Mouse (Mus musculus) ovary, postnatal 14 days (tissue): ENCODE measurements at regions not wholly inside any gene's neighbourhood (a gene's known extent, or its start where the extent isn't known, plus 50 kb on each side); places are given as distances from the start of the nearest gene placed in this dataset.

Source experiments
- DNase-seq: peaks from one replicate; pipeline ENCODE4 v3.0.0; 2022; ENCODE audit warnings: low spot score

DNA sequence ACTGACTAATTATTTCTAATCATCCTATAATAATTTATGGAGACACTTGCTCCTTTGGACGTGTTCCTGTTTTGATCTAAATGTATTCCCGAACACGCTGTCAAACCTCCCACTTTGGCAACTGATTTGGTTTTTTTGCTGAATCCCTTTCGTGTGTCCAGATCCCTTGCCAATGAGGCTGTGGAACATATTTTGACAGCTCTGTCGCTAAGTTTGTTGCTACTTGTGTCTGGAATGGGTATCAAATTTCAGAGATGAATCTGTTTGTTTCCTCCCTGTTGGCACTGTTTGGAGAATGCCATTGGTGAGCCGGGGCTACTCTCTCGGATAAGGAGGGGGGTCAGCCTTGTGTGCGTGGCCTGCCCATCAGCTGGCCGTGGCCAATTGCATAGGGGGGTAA is 277.2 kb upstream of the Tshz3 start:
- DNase-seq, result no peak

DNA sequence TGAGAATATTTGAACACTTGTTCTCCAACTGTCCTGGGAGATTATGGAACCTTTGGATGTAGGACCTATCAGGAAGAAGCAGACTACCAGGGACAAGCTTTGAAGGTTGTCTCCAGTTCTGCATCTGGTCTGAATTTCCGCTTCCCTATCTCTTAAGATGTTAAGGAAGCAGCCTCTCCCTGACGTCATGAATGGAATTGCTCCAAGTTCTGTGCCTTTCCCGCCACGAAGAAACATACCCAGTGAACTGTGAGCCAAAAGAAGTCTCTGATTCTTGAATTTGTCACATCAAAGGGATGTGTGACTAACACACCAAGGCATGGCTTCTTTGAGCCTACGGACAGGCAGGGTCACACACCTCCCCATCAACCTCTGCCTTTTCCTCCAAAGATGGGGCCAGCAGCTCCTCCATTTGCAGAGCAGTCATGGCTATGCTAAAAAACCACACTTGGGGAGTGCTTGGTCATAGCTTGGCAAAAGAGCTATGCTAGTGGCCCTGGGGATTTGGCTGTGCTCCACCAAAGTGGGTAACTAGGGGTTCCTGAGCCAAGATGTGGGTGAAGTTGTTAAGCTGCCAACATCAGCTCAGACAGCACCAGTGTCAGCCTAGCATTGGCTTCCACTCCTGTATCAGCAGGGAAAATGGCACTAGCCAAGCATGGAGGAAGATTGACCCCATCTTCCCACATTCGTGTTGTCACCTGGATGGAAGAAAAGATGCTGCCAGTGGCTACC is 248.6 kb upstream of the Tshz3 start:
- DNase-seq, result no peak

DNA sequence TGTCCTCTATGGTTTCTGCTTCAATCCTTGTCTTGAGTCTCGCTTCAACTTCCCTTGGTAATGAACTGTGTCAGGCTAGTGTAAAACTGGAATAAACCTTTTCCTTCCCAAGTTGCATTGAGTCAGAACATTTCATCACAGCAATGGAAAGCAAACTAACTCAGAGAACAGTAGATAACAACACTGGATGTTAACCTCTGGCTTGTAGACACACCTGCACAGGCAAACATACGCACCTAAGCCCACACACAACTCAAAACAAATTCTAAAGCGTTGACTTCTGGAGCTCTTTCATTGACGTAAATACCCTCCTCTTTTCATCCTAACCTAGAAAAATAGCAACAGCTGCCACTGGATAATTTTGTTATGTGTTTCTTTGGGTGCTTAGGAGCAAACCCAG is 244.1 kb upstream of the Tshz3 start:
- DNase-seq, result no peak

DNA sequence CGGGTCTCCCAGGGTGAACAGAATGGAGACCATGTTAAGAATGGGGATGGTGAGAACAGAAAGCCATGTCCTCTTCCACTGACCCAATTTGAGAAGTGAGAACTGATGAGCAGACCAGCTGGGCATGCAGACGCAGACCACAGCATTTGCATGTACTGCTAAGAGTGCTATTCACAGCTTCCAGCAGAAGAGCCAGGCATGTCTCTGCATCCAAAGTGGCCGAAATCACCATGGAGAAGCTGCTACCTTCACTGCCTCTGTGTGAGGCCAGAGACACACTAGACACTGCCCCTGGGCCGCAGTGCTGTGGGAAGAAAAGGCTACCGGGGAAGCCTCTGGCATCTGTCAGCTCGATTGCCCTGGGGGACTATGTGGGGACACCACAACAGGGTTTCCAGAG is 241.8 kb upstream of the Tshz3 start:
- DNase-seq, result no peak

DNA sequence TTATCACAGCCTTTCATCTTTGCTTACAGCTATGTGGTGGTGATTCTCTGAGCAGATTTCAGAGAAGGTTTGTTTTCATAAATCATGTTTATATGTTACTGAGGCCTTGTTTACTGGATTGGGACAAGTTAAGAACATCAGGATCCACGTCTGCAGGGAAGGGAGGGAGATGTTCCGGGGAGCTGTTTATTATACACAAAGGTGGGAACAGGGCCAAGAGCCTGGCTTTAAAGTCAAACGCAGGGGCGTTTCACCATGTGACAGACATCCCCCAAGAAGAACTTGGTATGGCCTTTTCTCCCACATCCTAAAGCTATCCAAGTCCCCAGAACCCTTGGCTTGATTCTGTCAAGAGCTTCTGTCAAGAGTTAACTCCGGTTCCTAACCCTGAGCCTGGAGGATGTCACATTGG is 235.5 kb upstream of the Tshz3 start:
- DNase-seq, result peak; percentile 13

DNA sequence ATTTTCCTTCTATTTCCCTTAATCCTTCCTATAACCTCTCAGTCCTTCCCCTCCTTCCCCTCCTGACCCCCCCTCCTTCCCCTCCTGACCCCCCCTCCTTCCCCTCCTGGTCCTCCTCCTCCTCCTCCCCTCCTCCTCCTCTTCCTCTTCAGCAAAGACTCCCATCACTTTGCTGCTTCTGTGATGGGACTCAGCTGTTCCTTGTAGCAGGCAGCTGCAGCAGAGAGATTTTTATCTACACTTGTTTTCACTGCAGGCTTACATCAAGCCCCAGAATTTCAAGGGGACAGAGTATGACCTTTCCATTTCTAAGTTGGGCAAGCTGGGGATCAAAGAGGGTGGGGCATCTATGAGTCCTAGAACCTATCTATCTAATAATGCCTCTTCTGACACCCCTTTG is 228.5 kb upstream of the Tshz3 start:
- DNase-seq, result no peak

DNA sequence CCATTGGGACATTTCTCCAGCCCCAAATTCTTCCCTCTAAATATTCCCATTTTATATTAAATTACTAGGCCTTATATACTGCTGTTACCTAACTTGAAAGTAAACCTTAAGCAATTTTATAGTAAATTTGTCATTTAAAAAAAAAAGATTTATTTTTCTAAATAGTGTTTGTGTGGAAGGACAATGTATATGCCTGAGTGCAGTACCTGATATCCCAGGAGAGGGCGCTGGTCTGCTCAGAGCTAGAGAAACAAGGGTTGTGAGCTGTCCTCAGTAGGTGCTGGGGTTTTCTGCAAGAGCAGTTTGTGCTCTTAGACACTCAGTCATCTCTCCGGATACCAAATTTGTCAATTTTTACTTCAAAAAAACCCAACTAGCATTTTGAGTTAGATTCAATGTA is 224.4 kb upstream of the Tshz3 start:
- no peak for DNase-seq

DNA sequence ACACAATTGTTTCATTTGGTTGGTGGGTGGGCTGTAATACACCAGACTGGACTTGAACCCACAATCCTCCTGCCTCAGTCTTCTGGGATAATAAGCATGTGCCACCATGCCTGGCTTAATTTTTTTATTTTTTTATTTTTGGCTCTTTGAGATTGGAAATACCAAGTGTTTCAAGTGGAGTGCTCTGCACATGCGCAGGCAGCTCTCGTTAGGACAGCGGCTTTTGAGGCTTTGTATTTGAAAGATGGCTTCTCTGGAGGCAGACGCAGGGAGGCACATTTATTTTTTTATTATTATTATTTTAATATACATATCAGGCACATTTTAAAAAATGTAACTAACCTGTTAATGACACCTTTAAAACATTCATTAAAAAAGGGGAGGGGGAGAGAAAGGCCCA is 221.5 kb upstream of the Tshz3 start:
- no peak for DNase-seq

DNA sequence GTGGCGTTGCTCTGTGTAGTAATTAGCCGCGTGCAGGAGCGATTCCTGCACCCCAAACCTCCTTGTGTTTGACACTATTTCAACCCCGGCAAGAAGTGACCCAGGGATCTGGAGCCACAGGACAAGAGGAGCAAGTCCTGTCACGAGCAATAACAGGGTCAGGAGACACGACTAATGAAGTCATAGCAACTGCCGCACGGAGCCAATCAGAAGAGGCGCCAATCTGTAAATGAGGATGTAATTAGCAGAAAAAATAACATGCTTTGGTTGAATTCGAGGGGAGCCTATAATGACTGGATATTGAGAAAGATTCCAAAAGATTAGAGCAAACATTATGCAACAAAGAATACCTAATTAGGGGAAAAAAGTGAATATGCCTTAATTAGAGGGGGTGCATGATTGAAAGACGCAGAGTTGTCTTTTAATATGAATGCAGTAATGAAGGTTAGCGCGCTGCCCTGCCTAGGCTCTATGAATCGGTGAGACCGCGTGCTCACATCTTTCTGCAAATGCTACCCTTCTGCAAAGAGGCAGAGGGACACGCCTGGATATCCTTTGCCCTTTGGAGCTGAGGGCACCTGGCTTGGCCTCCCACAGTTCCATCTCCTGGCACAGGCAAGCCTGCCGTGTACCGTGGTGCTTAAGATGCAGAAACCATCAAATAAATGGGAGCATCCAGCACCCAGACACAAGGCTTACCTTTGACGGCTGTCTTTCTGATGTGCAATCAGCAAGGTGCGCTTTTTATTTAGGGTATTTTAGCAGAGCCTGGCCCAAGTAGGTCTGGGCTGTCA is 220.9 kb upstream of the Tshz3 start:
- no peak for DNase-seq

DNA sequence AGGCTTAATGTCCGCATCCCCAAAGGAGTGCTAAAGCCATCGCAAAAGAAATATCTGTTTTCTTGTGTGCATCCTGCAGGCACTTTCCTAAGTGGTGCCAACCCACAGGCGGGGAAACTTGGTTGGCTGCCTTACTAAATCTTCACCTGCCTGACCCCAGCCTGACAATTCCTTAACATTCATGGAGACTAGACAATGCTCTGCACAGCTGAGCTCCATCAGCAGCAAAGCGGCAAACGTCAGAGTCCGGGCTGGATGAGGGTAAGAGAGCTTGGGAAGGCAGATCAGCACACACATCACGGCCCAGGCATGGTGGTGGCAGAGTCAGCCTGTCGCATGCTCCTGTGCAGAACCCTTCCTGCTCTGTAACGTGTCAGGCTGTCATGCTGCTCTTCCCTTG is 209.8 kb upstream of the Tshz3 start:
- DNase-seq, result no peak

DNA sequence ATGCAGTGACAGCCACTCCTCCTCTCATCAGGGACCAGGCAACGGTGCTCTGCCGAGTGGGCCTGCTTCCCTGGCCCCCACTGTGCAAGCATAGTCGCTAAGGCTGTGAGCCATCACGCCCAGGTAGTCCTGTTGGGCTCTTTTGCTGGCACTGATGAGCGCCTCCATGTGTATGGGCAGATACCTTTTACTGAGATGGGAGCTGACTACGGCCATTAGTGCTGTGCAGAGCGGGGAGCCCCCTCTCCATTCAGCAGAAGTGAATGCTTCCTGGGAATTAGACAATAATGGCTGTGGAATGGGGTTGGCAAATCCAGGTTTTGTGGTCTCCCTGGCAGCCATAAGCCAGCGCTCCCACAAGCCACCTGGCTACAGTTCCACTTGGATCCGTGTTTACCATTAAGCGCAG is 206.7 kb upstream of the Tshz3 start:
- DNase-seq, result no peak

DNA sequence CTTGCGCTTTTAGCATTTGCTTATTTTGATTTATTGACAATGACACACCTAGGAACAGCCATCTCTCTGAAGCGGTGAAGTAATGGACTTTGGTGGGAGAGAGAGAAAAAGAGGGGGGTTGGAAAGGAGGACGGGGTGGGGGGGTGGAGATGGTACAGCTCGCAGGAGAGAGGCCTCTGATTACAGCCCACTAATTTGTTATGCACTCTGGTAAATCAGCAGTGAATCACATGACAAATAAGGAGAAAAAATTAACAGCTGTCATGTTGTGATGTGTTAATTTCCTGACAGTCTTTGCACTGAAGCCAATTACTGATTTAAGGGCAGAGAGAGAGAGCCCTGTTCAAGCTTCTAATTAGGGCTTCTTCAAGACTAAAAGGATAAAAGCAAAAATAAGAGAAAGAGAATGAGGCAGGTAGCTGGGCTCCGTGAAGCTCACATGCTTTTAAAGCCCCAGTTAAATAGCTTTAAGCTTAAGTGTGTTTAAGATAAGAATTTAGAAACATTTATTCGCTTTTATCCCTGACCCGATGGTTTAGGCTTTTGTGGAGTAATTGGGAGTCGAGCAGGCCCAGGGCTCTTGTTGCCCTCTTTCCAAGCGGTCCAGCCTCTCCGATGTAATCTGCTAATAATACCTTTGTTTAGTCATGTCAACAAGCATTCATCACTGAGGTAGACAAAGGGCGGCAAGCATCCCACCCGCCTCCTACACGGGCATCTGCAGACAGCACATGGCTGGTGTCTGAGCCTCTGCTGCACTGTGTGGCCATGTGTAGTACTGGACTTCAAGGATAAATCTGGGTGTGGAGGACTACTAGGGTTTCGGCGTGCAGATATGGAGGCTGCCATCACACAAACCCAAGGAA is 193.7 kb upstream of the Tshz3 start:
- DNase-seq, result no peak

DNA sequence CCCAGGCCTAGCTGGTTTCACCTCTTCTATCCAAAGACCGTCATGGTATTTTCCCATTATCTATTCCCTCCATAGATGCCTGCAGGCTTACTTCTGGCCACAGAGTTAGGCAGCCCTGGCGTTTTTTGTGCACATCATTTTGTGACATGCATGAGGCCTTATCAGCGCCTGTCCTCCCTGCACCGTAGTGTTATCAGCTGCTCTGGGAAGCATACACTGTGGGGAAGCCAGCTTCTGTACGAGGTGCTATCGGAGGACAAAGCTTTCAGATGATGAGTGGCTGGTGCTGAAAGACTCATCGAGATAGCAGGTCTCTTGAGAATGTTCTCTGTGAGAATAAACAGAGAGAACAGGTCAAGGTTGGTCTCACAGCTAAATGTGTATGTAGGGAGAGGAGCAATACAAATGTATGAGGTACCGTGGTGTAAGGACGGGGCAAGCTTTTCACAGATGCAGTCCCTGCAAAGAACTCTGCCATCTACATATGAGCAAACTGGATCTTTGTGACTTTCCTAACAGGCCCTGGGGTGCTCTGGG is 190.0 kb upstream of the Tshz3 start:
- no peak for DNase-seq

DNA sequence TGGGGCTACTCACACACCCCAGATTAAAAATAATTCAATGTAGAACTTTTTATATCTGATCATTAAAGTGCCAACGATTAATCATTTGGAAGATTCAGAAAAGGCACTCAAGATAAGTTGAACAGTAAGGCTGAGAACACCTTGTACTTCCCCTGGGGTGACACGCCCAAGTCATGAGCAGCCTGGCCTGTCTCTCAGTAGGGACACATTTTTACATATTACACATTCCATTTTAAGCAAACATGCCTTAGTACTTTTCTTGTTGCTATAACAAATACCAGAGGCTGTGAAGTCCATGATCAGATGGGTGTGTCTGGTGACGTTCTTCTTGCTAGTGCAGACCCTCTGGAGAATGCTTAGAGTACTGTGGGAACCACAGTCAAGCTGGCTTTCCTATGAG is 184.2 kb upstream of the Tshz3 start:
- DNase-seq, result no peak

DNA sequence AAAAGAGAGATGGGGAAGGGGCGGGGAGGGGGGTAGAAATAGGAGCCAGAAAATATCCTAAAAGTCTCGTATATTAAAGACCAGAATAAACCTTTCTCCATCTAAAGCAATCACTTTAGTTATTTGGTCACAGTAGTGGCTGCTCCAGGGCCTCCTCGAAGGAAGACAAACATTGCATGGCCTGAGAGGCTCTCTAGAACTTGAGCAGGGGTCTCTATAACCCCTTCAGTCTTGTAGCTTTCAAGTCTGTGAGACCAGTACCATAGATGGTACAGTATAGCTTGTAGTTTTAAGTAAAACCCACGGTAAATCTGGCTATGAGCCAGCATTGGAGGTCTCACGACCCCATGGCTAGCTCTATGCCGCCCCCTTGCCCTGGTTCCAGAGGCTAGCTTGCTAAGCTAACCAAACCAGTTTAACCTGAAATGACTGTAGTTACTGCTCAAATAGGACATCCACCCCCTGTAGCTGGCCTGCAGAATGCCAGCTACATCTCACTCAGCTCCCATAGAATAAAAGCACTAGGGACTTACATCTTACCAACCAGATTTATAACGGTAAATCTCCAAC is 181.7 kb upstream of the Tshz3 start:
- no peak for DNase-seq

DNA sequence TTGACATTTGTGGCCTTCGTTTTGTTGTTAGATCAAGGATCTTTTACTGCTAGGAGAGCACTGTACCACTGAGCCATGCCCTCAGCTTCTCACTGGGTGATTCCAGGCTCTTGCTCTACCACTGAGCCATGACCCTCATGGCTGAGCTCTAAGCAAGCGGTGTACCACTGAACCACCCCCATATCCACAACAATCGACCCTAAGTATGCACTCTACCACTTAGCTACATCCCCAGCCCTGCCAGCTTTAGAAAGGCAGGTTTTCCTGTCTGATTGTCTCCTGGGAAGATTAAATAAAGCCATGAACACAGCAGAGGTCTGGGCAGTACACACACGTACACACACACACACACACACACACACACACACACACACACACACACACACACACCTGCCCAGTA is 178.9 kb upstream of the Tshz3 start:
- DNase-seq, result no peak

DNA sequence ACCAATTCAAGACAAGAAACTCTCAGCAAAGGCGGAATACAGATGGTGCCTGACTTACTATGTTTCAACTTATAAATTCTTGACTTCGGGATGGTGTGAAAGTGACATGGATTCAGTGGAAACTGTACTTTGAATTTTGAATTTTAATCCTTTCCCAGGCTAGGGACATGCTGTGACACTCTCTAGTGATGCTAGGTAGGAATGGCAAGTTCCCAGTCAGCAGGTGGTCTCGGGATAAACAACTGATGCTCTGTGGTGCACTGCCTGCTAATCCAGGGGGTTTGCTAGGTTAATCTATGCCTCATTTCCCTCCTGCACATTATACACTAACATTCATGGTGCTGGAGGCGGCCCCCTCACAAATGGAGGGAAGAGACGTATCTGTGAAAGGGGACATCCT is 175.0 kb upstream of the Tshz3 start:
- no peak for DNase-seq

DNA sequence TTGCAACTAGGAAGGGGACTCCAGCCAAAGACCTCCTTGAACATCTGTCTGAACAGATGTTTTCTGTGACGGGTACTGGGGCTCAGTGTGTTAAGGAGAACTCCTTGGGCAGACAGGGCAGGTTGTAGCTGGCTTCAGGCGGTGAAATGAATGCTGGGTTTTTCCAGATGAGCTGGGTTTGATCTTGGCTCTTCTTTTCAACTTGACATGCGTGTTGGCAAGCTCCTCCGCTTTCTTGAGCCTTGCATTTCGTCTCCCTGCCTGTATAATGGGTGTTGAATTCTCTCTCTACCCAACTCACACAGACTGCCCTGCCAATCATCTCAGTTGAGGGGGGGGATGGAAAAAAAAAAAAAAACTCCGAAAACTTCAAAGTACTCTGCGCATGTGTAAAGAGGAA is 171.8 kb upstream of the Tshz3 start:
- DNase-seq, result no peak

DNA sequence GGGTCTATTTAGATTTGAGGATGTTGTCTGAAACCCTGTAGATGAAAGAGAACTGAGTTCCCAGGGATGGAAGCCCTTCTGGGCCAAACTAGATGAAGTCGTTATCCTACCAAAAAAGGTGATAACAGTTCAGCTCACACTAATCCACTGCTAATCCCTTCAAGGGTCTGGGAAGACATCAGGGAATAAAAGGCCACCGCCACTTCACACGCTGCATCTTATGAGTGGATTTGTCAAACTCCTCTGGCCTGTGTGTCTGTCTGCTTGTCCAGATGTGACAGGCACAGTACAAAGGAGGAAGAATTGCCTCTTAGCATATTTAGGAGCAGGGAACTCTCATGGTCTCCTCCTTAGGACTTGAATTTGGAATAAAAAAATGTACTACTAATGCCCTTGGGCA is 171.2 kb upstream of the Tshz3 start:
- no peak for DNase-seq

DNA sequence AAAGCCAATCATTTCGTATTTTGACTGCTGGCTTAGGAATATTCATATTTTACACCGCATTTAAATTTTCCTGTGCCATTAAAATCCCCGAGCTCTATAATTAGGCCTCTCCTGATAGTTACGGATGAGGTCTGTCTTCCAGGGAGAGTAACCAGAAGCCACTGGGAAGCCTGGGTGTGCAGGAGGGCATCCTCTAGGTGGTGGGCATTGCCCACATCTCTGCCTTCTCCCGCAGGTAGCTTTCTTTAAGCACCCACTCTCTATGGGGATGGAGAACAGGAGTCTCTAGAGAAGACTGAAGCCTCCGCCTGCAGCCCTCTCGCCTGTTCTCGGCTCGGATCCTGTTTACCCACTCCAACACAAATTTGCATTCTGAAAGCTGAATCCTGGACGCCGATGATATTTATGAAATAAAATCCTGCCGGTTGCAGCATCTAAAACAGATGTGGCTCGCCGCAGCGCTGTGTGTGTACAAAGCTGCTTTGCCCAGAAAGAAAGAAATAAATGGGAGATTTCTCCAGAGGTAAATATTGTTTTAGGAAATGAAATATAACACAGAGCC is 168.3 kb upstream of the Tshz3 start:
- no peak for DNase-seq

DNA sequence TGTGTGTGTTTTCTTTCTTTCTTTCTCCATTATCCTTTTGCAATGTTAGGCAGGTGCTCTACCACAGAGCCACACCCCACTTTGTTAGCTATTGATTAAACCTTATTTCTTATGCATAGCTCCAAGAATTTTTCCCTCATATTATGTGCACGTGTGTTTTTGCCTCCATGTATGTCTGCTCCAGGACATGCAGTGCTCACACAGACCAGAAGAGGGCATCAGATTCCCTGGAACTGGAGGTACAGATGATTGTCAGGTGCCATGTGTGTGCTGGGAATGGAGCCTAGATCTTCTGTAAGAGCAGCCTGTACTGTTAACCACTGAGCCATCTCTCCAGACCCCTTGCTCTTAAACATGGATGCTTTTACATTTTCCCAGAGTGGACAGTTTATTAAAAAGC is 166.4 kb upstream of the Tshz3 start:
- DNase-seq, result no peak

DNA sequence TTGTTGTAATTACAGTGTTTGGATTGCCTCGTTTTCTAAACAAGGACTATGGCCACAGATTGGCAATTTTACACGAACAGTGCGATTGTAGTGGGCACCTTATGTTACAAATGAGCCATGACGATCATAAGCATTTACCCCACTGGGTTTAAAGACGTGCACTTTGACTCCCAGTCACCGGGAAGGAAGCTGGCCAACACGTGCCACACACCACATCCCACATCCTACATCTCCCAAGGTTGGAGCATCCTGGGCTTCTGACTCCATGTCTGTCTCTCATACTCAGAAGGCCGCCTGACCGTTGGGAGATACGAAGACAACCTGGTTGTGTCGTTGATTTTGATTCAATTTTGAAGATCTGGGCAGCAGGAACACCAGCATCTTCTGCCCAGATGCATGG is 159.8 kb upstream of the Tshz3 start:
- DNase-seq, result no peak
